Mouse (Mus musculus) heart, postnatal 0 days (tissue): ENCODE data around the gene Tmem273. TPM values are rescaled to one million over a fixed set of nuclear protein-coding genes. Genes with fewer than 3 reads are reported as not detected.
A peak's percentile ranks its signal among the peaks of the same experiment; 100 is the strongest.

ENCODE experiments used
- ATAC-seq: fragments of 200-750 bp; cut with Nextera tagmentation; 2 replicates; pipeline ENCODE4 v1.8.0; 2017; ENCODE audit warnings: low read depth, moderate number of reproducible peaks, moderate library complexity; ENCODE audit not compliant: insufficient read depth
- DNase-seq: peaks from one replicate; pipeline ENCODE4 v3.0.0-alpha.2; 2016; ENCODE audit warnings: low spot score
- H3K27ac ChIP-seq: fragments of 300-500 bp; sonication (generic); 2 replicates; pipeline ENCODE4 v1.5.1; 2014; ENCODE audit warnings: low read depth, mild to moderate bottlenecking
- H3K27me3 ChIP-seq: fragments of 300-500 bp; sonication (generic); 2 replicates; pipeline ENCODE4 v1.6.1; 2014; ENCODE audit warnings: low read length, mixed read lengths; ENCODE audit not compliant: control insufficient read depth, insufficient read depth
- H3K36me3 ChIP-seq: fragments of 300-500 bp; sonication (generic); replicated peaks from 2 replicates; pipeline ENCODE4 v1.6.1; 2014; ENCODE audit warnings: low read length, mixed read lengths; ENCODE audit not compliant: control insufficient read depth, insufficient read depth
- H3K4me1 ChIP-seq: fragments of 300-500 bp; sonication (generic); 2 replicates; pipeline ENCODE4 v1.6.1; 2014; ENCODE audit warnings: antibody characterized with exemption; ENCODE audit not compliant: control insufficient read depth, insufficient read depth
- H3K4me2 ChIP-seq: fragments of 300-500 bp; sonication (generic); 2 replicates; pipeline ENCODE4 v1.6.1; 2014; ENCODE audit warnings: low read depth, mild to moderate bottlenecking, low read length, moderate library complexity
- H3K4me3 ChIP-seq: fragments of 300-500 bp; sonication (generic); 2 replicates; pipeline ENCODE4 v1.5.1; 2014; ENCODE audit warnings: low read depth, low read length
- H3K9ac ChIP-seq: fragments of 300-500 bp; sonication (generic); replicated peaks from 2 replicates; pipeline ENCODE4 v1.6.1; 2014; ENCODE audit warnings: low read depth, low read length, mixed read lengths
- H3K9me3 ChIP-seq: fragments of 300-500 bp; sonication (generic); replicated peaks from 2 replicates; pipeline ENCODE4 v1.6.1; 2016; ENCODE audit warnings: low read length; ENCODE audit not compliant: control insufficient read depth
- CTCF ChIP-seq: IDR thresholded peaks from 2 replicates; pipeline ENCODE4 v1.5.1; 2016; ENCODE audit warnings: antibody characterized with exemption, control low read depth, low read depth
- EP300 ChIP-seq: IDR thresholded peaks from 2 replicates; pipeline ENCODE4 v1.6.1; 2016; ENCODE audit warnings: antibody characterized with exemption, low read depth
- WGBS: fragments of 180-500 bp; shearing (Covaris S2); extraction: QIAGEN DNeasy Blood & Tissue Kit; methylation state at CpG from one replicate; pipeline ENCODE4 v1.1.7; 2014; 5-methylcytosine and 5-hydroxymethylcytosine counted together
- polyA plus RNA-seq: library from polyadenylated mRNA; unstranded; fragments of >200 nt; fragmentation: Nextera tagmentation; extraction: Ambion mirVana; gene quantifications from 2 replicates; pipeline ENCODE4 v1.2.1, GENCODE M21; 2015
- total RNA-seq: library from RNA; depleted of rRNA; stranded (reverse); fragments of >200 nt; gene quantifications from 2 replicates; pipeline ENCODE4 v1.2.3, GENCODE M21; 2014; ENCODE audit warnings: low replicate concordance

Tmem273 gene
- total and polyA plus RNA-seq, 2 experiments from 2014 or later: 0.27 to 0.42 TPM

DNA sequence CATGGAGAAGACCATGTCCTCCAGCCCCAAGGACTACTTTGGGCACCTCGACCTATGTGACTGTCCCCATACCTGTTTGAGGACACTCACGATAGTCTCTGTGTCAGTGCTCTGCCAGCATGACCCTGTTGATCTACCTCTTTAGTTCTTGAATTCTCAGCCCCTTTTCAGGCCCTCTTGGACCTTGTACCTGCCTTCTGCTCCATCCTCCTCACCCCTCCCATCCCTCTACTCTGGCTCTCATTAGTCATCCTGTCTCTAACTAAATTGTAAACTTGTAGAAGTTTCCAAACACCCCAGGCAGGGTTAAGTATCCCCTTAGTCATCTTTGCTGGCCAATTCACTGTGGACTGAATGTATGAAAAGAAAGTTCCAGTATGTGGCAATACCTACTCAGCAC, 12.0 kb downstream of the Tmem273 start:
- H3K4me1 ChIP-seq: no peaks in the 10 kb centered on the region
- H3K9ac ChIP-seq: no peak overlapping the region
- H3K4me2 ChIP-seq: no peak overlapping the region
- H3K4me3 ChIP-seq: no peak overlapping the region
- WGBS: 84% methylated on average over 2 of the region's 2 CpGs
- no peak for DNase-seq
- no peaks in the 10 kb centered on the region for H3K9me3 ChIP-seq
- H3K27me3 ChIP-seq: no peaks in the 10 kb centered on the region
- no peaks in the 10 kb centered on the region for H3K36me3 ChIP-seq
- no peak overlapping the region for H3K27ac ChIP-seq
- TF ChIP-seq EP300: no peak
- no peak for TF ChIP-seq CTCF
- no peak for ATAC-seq

DNA sequence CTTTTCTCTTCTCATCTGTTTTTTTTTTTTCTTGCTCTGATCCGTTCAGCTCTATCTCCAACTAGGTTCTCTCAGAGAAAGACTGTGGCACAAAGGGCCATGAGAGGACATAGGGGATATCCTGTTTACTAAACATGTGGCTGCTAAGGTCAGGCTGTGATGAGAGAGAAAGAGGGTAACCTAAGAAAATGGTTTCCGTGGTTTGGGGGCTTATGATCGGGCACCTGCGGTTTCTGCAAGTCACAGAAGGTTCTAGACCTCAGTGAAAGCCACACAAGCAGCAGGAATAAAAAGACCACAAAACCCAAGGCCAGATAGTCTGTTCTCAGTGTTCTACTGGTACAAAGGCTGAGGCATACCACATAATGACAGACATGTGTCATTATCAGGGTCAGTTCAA, 12.6 kb downstream of the Tmem273 start:
- no peak overlapping the region for H3K4me2 ChIP-seq
- WGBS: 77% methylated on average over 4 of the region's 4 CpGs
- H3K27me3 ChIP-seq: no peaks in the 10 kb centered on the region
- no peak overlapping the region for H3K27ac ChIP-seq
- no peaks in the 10 kb centered on the region for H3K36me3 ChIP-seq
- no peak for TF ChIP-seq EP300
- TF ChIP-seq CTCF: no peak
- ATAC-seq (no peak), DNase-seq (no peak)
- no peaks in the 10 kb centered on the region for H3K4me1 ChIP-seq
- no peaks in the 10 kb centered on the region for H3K9me3 ChIP-seq
- H3K4me3 ChIP-seq: no peak overlapping the region
- H3K9ac ChIP-seq: no peak overlapping the region

DNA sequence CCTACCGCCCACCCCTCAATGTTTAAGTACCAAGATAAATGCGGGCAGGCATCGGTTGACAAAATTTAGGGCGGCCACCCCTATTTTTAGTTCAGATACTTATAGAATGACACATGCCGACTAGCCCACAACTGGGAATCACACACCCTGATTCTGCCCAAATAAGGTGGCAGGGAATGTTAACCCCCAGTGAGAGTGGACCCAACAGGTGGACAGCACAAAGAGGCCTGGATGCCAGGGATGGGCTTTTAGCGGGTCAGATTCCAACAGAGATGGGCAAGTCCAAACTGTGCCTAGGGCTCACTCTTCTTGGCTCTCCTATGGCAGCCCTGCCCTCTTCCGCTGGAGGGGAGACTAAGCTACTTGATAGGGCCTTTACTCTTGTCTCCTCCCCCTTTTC, 14.3 kb downstream of the Tmem273 start:
- no peaks in the 10 kb centered on the region for H3K36me3 ChIP-seq
- no peaks in the 10 kb centered on the region for H3K9me3 ChIP-seq
- no peaks in the 10 kb centered on the region for H3K4me1 ChIP-seq
- WGBS: 52% methylated on average over 7 of the region's 7 CpGs
- ATAC-seq: no peak
- H3K27ac ChIP-seq: no peak overlapping the region
- no peak overlapping the region for H3K9ac ChIP-seq
- TF ChIP-seq EP300 (no peak), CTCF (no peak)
- no peak for DNase-seq
- no peak overlapping the region for H3K4me3 ChIP-seq
- no peaks in the 10 kb centered on the region for H3K27me3 ChIP-seq
- no peak overlapping the region for H3K4me2 ChIP-seq

DNA sequence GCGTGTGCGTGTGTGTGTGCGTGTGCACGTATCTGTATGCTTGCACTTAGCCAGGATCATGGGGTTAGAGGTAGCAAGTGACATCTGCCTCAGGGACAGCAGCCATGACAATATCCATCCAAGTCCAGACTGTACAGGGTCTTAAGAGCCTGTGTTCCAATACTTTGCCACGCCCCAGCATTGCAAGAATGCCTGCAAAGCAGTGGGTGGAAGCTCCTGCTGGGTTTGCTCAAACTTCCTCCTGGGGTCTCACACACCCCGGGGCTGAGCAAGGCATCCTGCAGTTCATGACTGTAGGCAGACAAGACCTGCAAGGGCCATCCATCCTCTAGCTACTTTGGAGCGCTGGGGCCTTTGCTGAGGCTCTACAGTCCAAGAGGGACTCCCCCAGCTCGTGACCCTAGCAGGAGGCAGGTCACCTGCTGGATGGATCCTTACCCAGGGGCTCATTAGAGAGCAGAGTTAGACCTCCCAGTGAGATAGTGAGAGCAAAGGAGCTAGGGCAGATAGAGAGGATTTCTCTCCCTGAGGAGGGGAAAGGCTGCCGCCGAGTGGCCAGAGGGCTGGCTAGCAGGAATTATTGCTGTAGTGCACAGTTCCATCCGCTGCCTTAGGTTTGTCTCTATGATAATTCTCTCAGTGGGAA, 15.4 kb downstream of the Tmem273 start:
- Histone ChIP-seq H3K4me1 (no peaks in the 10 kb centered on the region), H3K4me3 (no peak overlapping the region), H3K9ac (no peak overlapping the region), H3K4me2 (no peak overlapping the region), H3K9me3 (no peaks in the 10 kb centered on the region), H3K36me3 (no peaks in the 10 kb centered on the region), H3K27me3 (no peaks in the 10 kb centered on the region), H3K27ac (no peak overlapping the region)
- 66% methylated on average over 11 of the region's 11 CpGs for WGBS
- DNase-seq (peak; percentile 43), ATAC-seq (no peak)
- TF ChIP-seq EP300 (no peak), CTCF (peak; percentile 66)

DNA sequence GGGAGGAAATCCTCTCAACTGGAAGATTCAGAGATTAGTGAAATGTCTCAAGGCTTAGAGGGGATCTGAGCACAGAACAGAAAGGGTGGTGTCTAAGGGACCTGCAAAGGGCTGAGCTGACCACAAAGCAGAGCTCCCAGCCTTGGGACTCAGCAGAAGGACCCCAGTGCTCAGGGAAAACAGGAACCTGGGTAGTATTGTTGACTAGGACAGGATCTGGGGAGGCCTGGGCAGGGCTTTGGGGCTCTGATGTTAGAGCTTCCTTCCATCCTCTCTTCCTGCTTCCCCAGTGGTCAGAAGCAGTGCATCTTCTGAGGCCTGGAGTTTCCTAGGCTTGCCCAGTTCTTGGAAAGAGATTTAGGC, 15.9 kb downstream of the Tmem273 start:
- H3K4me2 ChIP-seq: no peak overlapping the region
- no peak for DNase-seq
- H3K36me3 ChIP-seq: no peaks in the 10 kb centered on the region
- no peak for ATAC-seq
- H3K4me3 ChIP-seq: no peak overlapping the region
- TF ChIP-seq EP300: no peak
- TF ChIP-seq CTCF: no peak
- no peaks in the 10 kb centered on the region for H3K27me3 ChIP-seq
- no peaks in the 10 kb centered on the region for H3K4me1 ChIP-seq
- H3K9me3 ChIP-seq: no peaks in the 10 kb centered on the region
- H3K9ac ChIP-seq: no peak overlapping the region
- no peak overlapping the region for H3K27ac ChIP-seq

DNA sequence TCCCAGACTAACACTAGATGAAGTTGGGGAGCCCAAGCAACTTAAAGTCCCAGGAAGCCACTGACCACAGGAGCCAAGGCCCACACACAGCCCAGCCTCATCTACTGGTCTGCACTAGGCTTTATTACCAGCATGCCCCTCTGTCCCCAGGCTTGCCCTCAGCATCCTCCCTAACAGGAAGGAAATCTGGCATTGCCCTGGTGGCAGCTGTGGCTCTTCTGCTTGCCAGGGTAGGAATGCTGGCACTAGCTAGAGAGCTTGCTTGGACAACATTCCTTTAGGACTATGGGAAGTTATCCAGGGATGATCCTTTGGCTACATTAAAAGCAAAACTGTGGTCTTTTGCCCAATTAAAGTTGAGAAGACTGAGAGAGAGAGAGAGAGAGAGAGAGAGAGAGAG, 24.3 kb downstream of the Tmem273 start:
- Histone ChIP-seq H3K9ac (no peak overlapping the region), H3K4me1 (no peaks in the 10 kb centered on the region), H3K9me3 (no peaks in the 10 kb centered on the region), H3K36me3 (no peaks in the 10 kb centered on the region), H3K4me3 (no peak overlapping the region), H3K27ac (no peak overlapping the region), H3K27me3 (no peaks in the 10 kb centered on the region), H3K4me2 (no peak overlapping the region)
- ATAC-seq (no peak), DNase-seq (no peak)
- TF ChIP-seq CTCF: no peak
- TF ChIP-seq EP300: no peak
